In the genomic region with DNA sequence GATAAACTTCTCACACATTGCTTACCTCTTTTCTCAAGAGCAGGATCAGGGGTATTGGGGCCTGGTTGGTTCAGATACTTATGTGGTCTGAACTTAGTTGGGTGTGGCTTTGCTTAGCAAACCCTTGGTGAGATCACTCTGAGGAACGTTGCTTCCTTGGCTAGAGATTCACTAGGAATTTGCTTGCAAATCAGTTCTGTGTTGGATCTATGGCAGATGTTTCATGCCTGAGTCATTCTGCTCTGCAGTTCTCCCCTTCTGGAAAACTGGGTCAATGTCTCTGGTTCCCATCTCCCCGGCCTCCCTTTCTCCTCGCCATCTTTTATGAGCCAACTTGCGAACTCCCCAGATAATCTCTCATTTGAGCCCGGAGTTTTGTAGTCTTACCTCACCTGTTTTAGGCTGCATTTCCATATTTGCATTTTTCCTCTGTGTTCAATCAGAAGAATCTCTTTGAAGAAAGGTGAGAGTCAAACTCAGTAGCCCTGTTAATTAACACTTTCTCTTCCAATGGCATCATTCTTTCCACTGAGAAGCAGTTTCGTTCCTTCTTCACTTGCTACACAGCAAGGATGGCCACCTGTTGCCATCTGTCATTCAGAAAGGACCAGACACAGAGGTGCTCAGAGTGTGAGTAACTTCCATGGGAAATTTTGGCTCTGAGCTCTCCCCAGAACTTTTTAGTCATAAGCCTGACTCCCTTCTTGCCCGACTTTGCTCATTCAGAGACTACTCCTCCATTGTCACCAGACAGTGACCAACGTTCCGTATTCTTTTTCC, we compare ENCODE assay signal across 12 mouse cellular contexts.
A peak's percentile ranks its signal among the peaks of the same experiment; 100 is the strongest.
DNase-seq lines count a peak whose midpoint lies in the region.
"Had no signal": no experiment of that assay in that cellular context is flagged by ENCODE, and none has a peak within 500 bp of the region (broad histone marks: within the 10 kb centered on the region; RNA-seq: fewer than 3 reads in every experiment).

No protein-coding gene starts in this region.

- DNase-seq in adrenal gland, adult 8-10 months, result peak; percentile 28
- no peak for DNase-seq in adrenal gland, postnatal 25 days
- DNase-seq in right cerebral cortex, adult 18-20 months, result peak; percentile 28
- DNase-seq in right cerebral cortex, postnatal 4 days, result no peak
- peak; percentile 38 to 45 for DNase-seq in adrenal gland, postnatal 36 days
- peak; percentile 49 for DNase-seq in telencephalon, adult 2 months (ENCODE audit: low read depth, low spot score)
- DNase-seq in layer of hippocampus, postnatal 14 days (ENCODE audit: low spot score in 2 of 2), result no peak
- no peak for DNase-seq in cerebellum, adult 9-10 months
- DNase-seq: B cell, adult 2 months; cerebellum, postnatal 14 days; lung, postnatal 36 days; right cerebral cortex, postnatal 25 days had no signal

Comparison
In these comparisons a context has a peak if more than half of its experiments do, and no peak if none do; other contexts are left out.
1. DNase-seq: peak in adrenal gland, adult 8-10 months (single experiment), right cerebral cortex, adult 18-20 months (single experiment), adrenal gland, postnatal 36 days (2 of 2) and telencephalon, adult 2 months (single experiment); none in adrenal gland, postnatal 25 days (single experiment), right cerebral cortex, postnatal 4 days (single experiment), layer of hippocampus, postnatal 14 days (0 of 2) and cerebellum, adult 9-10 months (single experiment).